Mouse (Mus musculus) midbrain, embryonic 13.5 days (tissue): Measurements from ENCODE around the gene Cerkl. TPM values are rescaled to one million over a fixed set of nuclear protein-coding genes. Genes with fewer than 3 reads are reported as not detected.

Source experiments
- ATAC-seq: fragments of 200-750 bp; cut with Nextera tagmentation; 2 replicates; pipeline ENCODE4 v1.8.0; 2017; ENCODE audit warnings: mild to moderate bottlenecking, moderate TSS enrichment, moderate library complexity
- H3K27ac ChIP-seq: fragments of 300-500 bp; sonication (generic); 2 replicates; pipeline ENCODE4 v1.5.1; 2015; ENCODE audit warnings: inconsistent platforms, mild to moderate bottlenecking, moderate library complexity
- H3K27me3 ChIP-seq: fragments of 300-500 bp; sonication (generic); 2 replicates; pipeline ENCODE4 v1.6.1; 2015; ENCODE audit warnings: mild to moderate bottlenecking, inconsistent platforms
- H3K36me3 ChIP-seq: fragments of 300-500 bp; sonication (generic); 2 replicates; pipeline ENCODE4 v1.6.1; 2015; ENCODE audit warnings: mild to moderate bottlenecking, inconsistent platforms
- H3K4me1 ChIP-seq: fragments of 300-500 bp; sonication (generic); replicated peaks from 2 replicates; pipeline ENCODE4 v1.6.1; 2015; ENCODE audit warnings: inconsistent platforms
- H3K4me2 ChIP-seq: fragments of 300-500 bp; sonication (generic); replicated peaks from 2 replicates; pipeline ENCODE4 v1.6.1; 2015; ENCODE audit warnings: moderate library complexity, mild to moderate bottlenecking, inconsistent platforms
- H3K4me3 ChIP-seq: fragments of 300-500 bp; sonication (generic); replicated peaks from 2 replicates; pipeline ENCODE4 v1.5.1; 2015; ENCODE audit warnings: mild to moderate bottlenecking, inconsistent platforms
- H3K9ac ChIP-seq: fragments of 300-500 bp; sonication (generic); replicated peaks from 2 replicates; pipeline ENCODE4 v1.6.1; 2015; ENCODE audit warnings: mild to moderate bottlenecking, inconsistent platforms
- H3K9me3 ChIP-seq: fragments of 300-500 bp; sonication (generic); 2 replicates; pipeline ENCODE4 v1.6.1; 2016; ENCODE audit warnings: mild to moderate bottlenecking, inconsistent platforms
- WGBS: fragments of 180-500 bp; shearing (Covaris S2); methylation state at CpG from one replicate; pipeline ENCODE4 v1.1.7; 2015; 5-methylcytosine and 5-hydroxymethylcytosine counted together
- polyA plus RNA-seq: library from polyadenylated mRNA; unstranded; fragments of >200 nt; fragmentation: Nextera tagmentation; extraction: Ambion mirVana; gene quantifications from 2 replicates; pipeline ENCODE4 v1.2.1, GENCODE M21; 2015

Cerkl gene
- polyA plus RNA-seq, 1 experiment from 2014 or later, result 1.6 TPM

DNA sequence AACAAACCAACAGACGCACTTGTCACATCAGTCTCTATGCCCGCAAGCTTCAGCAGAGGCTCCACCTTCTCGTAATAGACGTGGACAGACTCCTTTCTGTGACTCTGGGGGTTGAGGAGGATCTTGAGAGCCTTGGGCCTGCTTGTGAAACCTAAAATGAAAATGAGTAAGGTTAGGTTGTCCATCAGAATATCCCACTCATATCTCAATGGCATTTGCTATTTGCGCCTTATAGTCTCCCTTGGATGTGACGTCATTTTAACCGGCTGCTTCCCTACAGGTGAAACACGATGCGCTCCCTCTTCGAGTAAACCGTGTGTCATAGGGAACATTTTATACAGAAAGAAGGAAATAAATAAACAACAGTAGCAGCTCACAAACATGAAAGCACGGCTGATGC, 87.9 kb downstream of the Cerkl start:
- no peak for ATAC-seq
- Histone ChIP-seq H3K27me3 (no peaks in the 10 kb centered on the region), H3K9ac (no peak overlapping the region), H3K4me1 (peaks cover 7% of the 10 kb centered on the region), H3K36me3 (no peaks in the 10 kb centered on the region), H3K4me2 (no peak overlapping the region), H3K9me3 (no peaks in the 10 kb centered on the region), H3K4me3 (no peak overlapping the region), H3K27ac (no peak overlapping the region)
- WGBS, result 86% methylated on average over 12 of the region's 12 CpGs

DNA sequence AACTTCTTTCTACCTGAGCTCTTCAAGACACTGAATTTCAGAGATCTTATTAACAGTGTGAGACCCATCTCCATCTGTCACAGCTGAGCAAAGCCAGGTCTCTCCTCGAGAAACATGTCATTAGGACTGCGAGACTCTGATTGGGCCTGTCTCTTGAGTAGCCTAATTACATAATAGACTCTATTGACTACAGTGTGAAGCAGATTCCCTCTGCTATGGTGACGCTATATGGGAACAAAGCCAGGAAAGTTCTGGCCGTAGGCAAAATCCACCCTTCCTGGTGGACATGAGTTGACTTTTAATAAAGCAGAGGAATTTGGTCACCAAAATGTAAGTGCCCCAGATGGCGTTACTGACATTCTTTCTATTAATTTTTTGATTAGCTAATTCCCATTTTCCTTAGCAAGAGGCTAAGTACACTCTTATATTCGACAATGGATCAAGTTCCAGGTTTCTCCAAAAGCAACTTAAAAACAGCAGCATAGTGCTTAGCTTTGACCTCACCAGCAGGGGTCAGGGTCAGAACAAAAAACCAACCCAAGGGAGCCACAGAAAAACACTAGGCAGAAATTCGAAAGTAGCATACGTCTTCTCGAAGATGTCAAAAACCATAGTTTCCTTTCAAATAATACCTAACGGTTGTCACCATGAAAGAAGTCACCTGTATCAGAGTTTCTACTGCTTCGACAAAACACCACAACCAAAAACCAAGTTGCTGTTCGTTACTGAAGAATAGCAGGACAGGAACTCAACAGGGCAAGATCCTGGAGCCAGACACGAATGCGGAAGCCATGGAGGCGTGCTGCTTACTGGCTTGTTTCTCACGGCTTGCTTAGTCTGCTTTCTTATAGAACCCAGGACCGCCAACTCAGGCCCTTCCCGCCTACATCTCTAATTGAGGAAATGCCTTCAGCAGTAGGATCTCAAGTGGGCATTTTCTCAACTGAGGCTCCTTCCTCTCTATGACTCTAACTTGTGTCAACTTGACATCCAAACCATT, 88.8 kb downstream of the Cerkl start:
- H3K36me3 ChIP-seq, result no peaks in the 10 kb centered on the region
- no peaks in the 10 kb centered on the region for H3K27me3 ChIP-seq
- peak; percentile 46; the same call in 1 of the 2 replicates for ATAC-seq
- no peak overlapping the region for H3K4me3 ChIP-seq
- H3K9me3 ChIP-seq, result no peaks in the 10 kb centered on the region
- WGBS, result 69% methylated on average over 18 of the region's 18 CpGs
- H3K9ac ChIP-seq, result no peak overlapping the region
- no peak overlapping the region for H3K27ac ChIP-seq
- no peak overlapping the region for H3K4me2 ChIP-seq
- H3K4me1 ChIP-seq, result peaks cover 7% of the 10 kb centered on the region

- Histone ChIP-seq H3K9me3 (no peaks in the 10 kb centered on the region), H3K4me1 (no peaks in the 10 kb centered on the region; the same call in 1 of the 2 replicates), H3K9ac (no peak overlapping the region), H3K27me3 (no peaks in the 10 kb centered on the region), H3K27ac (no peak overlapping the region), H3K4me2 (no peak overlapping the region), H3K36me3 (no peaks in the 10 kb centered on the region), H3K4me3 (no peak overlapping the region)
- 55% methylated on average over 6 of the region's 6 CpGs for WGBS
- ATAC-seq, result no peak
Measured at GRCm38 (mm10) chr2:79363920-79364319, 92.7 kb downstream of the Cerkl start.

DNA sequence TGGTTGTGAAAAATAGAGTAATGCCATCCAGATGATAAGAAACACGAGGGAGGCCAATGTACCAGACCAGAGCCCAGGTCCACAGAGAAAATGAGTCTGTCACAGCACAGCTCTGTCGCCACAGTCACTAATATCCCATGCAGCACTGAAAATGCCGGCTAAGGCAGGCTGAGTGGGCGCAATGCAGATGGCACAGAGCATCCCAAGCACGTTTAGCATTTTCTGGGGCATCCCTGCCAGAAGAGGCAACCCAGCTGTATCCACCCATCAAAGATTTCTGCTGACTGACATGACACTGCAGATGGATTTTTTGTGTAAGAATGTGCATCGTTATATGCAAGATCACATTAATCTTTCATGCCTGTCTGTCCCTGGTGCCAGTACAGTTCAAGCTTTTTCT, 94.6 kb downstream of the Cerkl start:
- no peaks in the 10 kb centered on the region for H3K36me3 ChIP-seq
- H3K4me2 ChIP-seq, result no peak overlapping the region
- H3K27ac ChIP-seq, result no peak overlapping the region
- no peak overlapping the region for H3K4me3 ChIP-seq
- peak; percentile 34; the same call in 1 of the 2 replicates for ATAC-seq
- WGBS, result 73% methylated on average over 6 of the region's 6 CpGs
- H3K27me3 ChIP-seq, result no peaks in the 10 kb centered on the region
- no peak overlapping the region for H3K9ac ChIP-seq
- H3K4me1 ChIP-seq, result no peaks in the 10 kb centered on the region
- H3K9me3 ChIP-seq, result no peaks in the 10 kb centered on the region

DNA sequence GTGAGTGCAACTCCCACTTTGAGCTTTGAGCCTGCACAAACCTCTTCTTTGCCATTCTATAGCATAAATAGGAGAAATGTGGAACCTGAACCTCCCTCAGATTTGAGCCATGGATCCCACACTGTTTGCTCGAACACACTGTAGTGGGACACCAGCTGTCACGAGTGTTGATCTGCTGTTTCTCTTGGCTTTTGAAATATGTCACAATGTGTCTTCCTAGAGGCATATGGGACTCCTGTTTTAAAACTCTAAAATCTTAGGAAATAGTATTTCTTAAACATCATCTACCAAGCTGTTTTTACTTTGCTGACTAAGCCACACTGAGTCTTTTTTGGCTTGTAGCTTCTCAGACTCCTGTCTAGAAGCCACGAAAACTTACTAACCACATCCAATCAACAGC, 98.8 kb downstream of the Cerkl start:
- H3K9me3 ChIP-seq, result no peaks in the 10 kb centered on the region
- no peak overlapping the region for H3K4me3 ChIP-seq
- no peaks in the 10 kb centered on the region for H3K36me3 ChIP-seq
- no peak for ATAC-seq
- WGBS, result 88% methylated on average over 3 of the region's 3 CpGs
- no peak overlapping the region for H3K9ac ChIP-seq
- no peak overlapping the region for H3K27ac ChIP-seq
- H3K27me3 ChIP-seq, result no peaks in the 10 kb centered on the region
- no peaks in the 10 kb centered on the region for H3K4me1 ChIP-seq
- no peak overlapping the region for H3K4me2 ChIP-seq

DNA sequence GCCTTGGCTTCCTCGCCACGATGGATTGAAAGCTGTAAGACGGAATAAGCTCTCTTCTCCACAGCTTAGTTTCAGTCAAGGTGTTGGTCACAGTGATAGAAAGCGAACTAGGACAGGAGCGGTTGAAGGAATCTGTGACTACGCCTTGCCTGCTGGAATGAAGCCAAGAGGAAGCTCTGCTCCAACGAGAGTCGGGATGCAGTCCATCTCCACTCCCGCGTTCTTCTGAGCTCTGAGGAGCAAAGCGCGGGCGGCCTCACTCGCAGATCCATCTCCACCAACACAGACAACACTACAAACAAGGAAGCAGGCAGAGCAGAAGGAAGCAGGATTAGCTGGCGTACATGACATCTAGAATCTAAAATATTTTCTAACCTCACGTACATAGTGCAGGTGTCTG, 101.8 kb downstream of the Cerkl start:
- ATAC-seq, result no peak
- no peak overlapping the region for H3K9ac ChIP-seq
- H3K9me3 ChIP-seq, result no peaks in the 10 kb centered on the region
- WGBS, result 95% methylated on average over 16 of the region's 16 CpGs
- peaks cover 10% of the 10 kb centered on the region; the same call in 1 of the 2 replicates for H3K4me1 ChIP-seq
- H3K36me3 ChIP-seq, result no peaks in the 10 kb centered on the region
- H3K27me3 ChIP-seq, result no peaks in the 10 kb centered on the region
- no peak overlapping the region for H3K27ac ChIP-seq
- no peak overlapping the region for H3K4me3 ChIP-seq
- H3K4me2 ChIP-seq, result no peak overlapping the region

DNA sequence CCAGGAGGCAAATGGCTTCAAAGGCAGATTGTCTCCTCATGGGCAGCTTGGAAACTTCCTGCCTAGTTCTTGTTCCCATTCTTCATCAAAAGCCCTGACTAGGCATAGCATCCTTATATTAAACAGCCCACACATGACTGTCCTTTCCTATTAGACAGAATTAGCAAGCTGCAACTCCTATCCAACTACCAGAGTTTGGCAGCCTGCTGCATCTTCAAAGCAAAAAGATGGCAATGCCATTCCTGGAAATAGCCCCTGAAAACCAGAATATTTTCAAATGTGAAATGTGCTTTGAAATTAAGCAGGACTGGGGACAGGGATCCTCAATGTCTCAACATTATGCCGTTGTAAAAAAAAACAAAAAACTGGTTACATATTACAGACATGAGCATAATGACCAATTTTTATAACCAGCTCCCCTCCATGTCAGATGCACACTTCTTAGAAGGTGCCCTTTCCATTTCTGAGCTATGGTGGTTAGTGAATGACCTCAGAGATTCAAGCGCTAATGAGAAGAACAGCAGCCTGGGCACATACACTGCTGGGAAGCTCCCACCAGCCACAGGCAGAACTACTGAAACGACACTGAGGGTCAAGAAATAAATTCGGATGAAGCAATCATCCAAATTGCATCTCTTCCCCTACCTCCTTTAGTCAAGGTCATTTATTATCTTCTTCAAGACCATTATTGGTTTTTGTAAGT, 104.3 kb downstream of the Cerkl start:
- no peak overlapping the region for H3K9ac ChIP-seq
- no peak overlapping the region for H3K4me3 ChIP-seq
- H3K36me3 ChIP-seq, result no peaks in the 10 kb centered on the region
- no peak overlapping the region for H3K27ac ChIP-seq
- H3K27me3 ChIP-seq, result no peaks in the 10 kb centered on the region
- H3K4me1 ChIP-seq, result peaks cover 10% of the 10 kb centered on the region; the same call in 1 of the 2 replicates
- 77% methylated on average over 4 of the region's 4 CpGs for WGBS
- H3K9me3 ChIP-seq, result no peaks in the 10 kb centered on the region
- H3K4me2 ChIP-seq, result no peak overlapping the region
- ATAC-seq, result peak; percentile 37; the same call in 1 of the 2 replicates

DNA sequence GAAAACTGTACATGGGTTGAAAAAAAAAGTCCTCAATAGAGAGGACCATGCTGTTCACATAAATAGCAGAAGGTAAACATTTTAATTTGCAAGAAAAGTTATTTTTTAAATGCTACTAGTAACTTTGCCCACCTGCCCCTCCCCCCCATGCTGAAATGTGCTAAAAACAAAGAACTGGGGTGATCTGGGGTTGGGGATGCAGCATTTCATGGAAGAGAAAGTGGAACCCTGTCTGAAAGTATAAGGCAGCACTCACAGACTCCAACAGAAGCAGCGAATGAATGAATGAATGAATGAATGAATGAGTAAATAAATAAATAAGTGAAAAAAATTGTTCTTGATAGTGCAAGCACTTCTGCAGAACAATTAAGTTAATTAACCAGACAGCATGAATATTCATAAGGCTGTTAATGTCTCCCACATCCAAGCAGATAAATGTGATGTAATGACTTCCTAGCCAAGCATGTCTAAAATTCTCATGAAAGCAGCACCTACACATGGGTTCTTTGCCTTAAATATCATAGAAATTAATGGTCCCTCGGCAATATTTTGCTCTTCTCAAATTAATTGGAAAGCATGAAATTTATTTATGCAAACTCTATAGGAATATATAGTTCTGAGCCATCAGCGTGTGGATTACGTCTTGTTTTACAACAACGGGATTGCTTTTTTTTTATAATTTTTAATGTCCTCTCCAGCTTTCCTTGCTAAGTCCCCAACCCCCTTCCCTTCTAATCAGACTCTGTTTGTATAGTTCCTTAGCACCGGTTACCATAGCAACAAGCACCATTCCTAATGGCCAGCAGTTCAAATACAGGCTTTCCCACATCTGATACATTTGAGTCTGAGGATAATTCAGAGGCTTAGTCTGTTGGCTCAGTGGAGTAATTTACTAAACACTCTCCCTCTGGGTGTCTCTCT, 105.1 kb downstream of the Cerkl start:
- H3K4me3 ChIP-seq, result no peak overlapping the region
- H3K9me3 ChIP-seq, result no peaks in the 10 kb centered on the region
- peaks cover 10% of the 10 kb centered on the region; the same call in 1 of the 2 replicates for H3K4me1 ChIP-seq
- no peaks in the 10 kb centered on the region for H3K27me3 ChIP-seq
- ATAC-seq, result peak; percentile 68
- no peak overlapping the region for H3K9ac ChIP-seq
- H3K27ac ChIP-seq, result no peak overlapping the region
- 61% methylated on average over 6 of the region's 6 CpGs for WGBS
- H3K36me3 ChIP-seq, result no peaks in the 10 kb centered on the region
- no peak overlapping the region for H3K4me2 ChIP-seq

- Histone ChIP-seq H3K9ac (no peak overlapping the region), H3K4me2 (no peak overlapping the region), H3K36me3 (no peaks in the 10 kb centered on the region), H3K27ac (no peak overlapping the region), H3K4me1 (no peaks in the 10 kb centered on the region), H3K9me3 (no peaks in the 10 kb centered on the region), H3K27me3 (no peaks in the 10 kb centered on the region), H3K4me3 (no peak overlapping the region)
- 90% methylated on average over 8 of the region's 8 CpGs for WGBS
- no peak for ATAC-seq
Measured at GRCm38 (mm10) chr2:79343115-79343514, 113.5 kb downstream of the Cerkl start.

DNA sequence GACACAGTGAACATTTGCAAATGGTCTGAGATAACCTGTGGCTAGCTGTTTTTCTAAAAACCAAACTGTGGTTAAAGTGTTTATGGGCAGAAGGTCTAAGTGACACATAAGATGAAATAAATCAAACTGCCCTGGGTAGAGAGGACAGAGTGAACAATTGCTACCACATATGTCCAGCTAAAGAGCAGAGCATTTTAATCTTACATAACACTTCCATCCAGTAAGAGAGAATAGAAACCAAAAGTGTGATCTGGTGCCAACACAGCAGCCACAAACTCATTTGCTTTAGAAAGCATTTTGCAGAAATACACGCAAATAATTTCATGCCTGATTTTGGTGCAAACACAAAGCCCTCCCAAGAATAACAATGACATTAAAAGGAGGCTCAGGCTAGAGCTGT, 117.6 kb downstream of the Cerkl start:
- Histone ChIP-seq H3K27ac (no peak overlapping the region), H3K4me3 (no peak overlapping the region), H3K4me1 (no peaks in the 10 kb centered on the region), H3K9me3 (0 out of 2 replicates have a peak, but pooled peaks cover 6% of the 10 kb centered on the region), H3K9ac (no peak overlapping the region), H3K36me3 (no peaks in the 10 kb centered on the region), H3K27me3 (no peaks in the 10 kb centered on the region), H3K4me2 (no peak overlapping the region)
- WGBS, result 33% methylated on average over 1 of the region's 1 CpGs
- ATAC-seq, result no peak

GRCm38 (mm10) chr2:79336141-79336540, 120.4 kb downstream of the Cerkl start:
- WGBS, result 80% methylated on average over 1 of the region's 1 CpGs
- H3K27me3 ChIP-seq, result no peaks in the 10 kb centered on the region
- no peaks in the 10 kb centered on the region for H3K4me1 ChIP-seq

More at GRCm38 (mm10) chr2:79336141-79336540, 120.4 kb downstream of the Cerkl start:
- ATAC-seq, result no peak
- no peaks in the 10 kb centered on the region for H3K36me3 ChIP-seq
- no peak overlapping the region for H3K27ac ChIP-seq
- no peak overlapping the region for H3K4me3 ChIP-seq
- no peak overlapping the region for H3K4me2 ChIP-seq
- H3K9ac ChIP-seq, result no peak overlapping the region
- H3K9me3 ChIP-seq, result 0 out of 2 replicates have a peak, but pooled peaks cover 6% of the 10 kb centered on the region
